Mouse (Mus musculus) bone marrow, adult 2 months (tissue): ENCODE measurements around the gene Il16. TPM values are rescaled to one million over a fixed set of nuclear protein-coding genes. Genes with fewer than 3 reads are reported as not detected.

Source experiments
- H3K27ac ChIP-seq: fragments of 200-500 bp; 2 replicates; pipeline ENCODE4 v1.5.1; 2012; ENCODE audit warnings: low read depth, mild to moderate bottlenecking, control low read depth, inconsistent platforms, low read length; ENCODE audit not compliant: control insufficient read depth, poor library complexity, insufficient read depth
- H3K4me1 ChIP-seq: fragments of 200-500 bp; 2 replicates; pipeline ENCODE4 v1.6.1; 2011; ENCODE audit warnings: low read length; ENCODE audit not compliant: control insufficient read depth, insufficient read depth
- H3K4me3 ChIP-seq: fragments of 200-500 bp; replicated peaks from 2 replicates; pipeline ENCODE3; 2011; ENCODE audit warnings: mild to moderate bottlenecking, low read depth, low read length, control low read depth; ENCODE audit not compliant: control insufficient read depth
- CTCF ChIP-seq: fragments of 200-500 bp; IDR thresholded peaks from 2 replicates; pipeline ENCODE4 v1.5.1; 2011; ENCODE audit warnings: low read length, control low read depth; ENCODE audit not compliant: control insufficient read depth, insufficient read depth
- POLR2A ChIP-seq: fragments of 200-500 bp; IDR thresholded peaks from 2 replicates; pipeline ENCODE4 v1.6.1; 2011; ENCODE audit warnings: low read depth, mild to moderate bottlenecking, control low read depth, low read length, borderline replicate concordance; ENCODE audit not compliant: control insufficient read depth
- WGBS: fragments of 180-500 bp; shearing (Covaris S2); methylation state at CpG from one replicate; pipeline ENCODE4 v1.1.7; 2018; 5-methylcytosine and 5-hydroxymethylcytosine counted together
- polyA plus RNA-seq: library from polyadenylated mRNA; stranded (reverse); fragments of >200 nt; gene quantifications from 2 replicates; pipeline ENCODE4 v1.2.4, GENCODE M21; 2011; ENCODE audit warnings: low replicate concordance; ENCODE audit not compliant: missing spikeins, insufficient read depth, insufficient read length

Gene Il16
- polyA plus RNA-seq, 1 experiment = 43.4 TPM

DNA sequence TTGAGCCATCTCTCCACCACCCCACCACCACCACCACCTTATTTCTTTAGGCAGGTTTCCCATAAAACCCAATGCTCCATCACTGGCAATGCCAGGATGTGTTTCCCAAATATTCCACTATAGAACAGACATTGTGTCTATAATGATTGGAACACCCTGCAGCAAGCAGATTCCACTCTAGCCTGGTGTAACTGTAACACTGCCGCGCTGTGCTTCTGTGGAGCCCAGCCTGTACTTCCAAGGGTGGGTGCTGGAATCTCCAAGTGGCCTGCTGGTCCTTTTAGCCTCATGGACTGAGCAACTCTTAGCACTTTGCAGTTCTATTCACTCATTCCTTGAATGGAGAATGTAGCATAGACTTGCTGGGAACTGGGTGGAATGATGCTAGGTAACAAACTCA lies 138.7 kb downstream of the Il16 start:
- Histone ChIP-seq H3K4me1 (no peaks in the 10 kb centered on the region; the same call in 1 of the 2 replicates), H3K4me3 (no peak overlapping the region), H3K27ac (no peak overlapping the region)
- no peak for TF ChIP-seq POLR2A
- no peak for TF ChIP-seq CTCF
- 98% methylated on average over 2 of the region's 2 CpGs for WGBS

DNA sequence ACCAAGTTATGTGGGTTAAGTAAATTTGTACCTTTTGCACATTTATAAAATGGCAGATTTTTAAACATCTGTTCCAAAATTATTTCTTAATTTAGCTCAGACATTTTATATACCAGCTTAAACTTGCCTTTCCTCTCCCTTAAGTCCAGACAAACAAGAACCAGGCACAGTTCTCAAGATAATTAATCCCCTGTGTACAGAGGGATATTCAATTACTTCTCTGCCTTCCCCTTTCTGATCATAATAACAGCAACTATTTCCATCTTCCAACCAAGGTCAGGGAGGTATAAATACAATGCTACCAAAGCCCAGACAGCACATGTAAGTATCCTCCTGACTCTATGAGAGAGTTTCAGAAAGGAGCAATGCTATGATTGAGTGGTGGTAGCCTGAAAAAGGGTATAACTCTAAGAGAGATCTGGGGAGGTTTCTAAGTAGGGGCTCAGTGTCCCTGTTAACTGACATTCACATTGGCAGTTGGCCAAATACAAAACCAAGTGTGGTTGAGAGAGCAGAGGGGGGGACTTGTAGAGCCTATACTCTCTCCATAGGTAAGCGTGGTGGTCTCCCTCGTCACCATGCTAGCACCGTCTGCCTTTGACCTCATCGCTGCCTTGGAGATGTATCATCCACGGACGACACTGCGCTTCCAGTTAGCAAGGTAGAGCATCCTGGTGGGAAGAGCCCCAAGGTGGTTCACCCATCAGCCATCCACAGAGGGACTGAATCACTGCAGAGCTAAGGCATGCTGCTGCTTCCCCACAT lies 141.2 kb downstream of the Il16 start:
- no peak overlapping the region for H3K4me3 ChIP-seq
- H3K27ac ChIP-seq = no peak overlapping the region
- no peak for TF ChIP-seq CTCF
- TF ChIP-seq POLR2A = no peak
- 90% methylated on average over 7 of the region's 7 CpGs for WGBS
- no peaks in the 10 kb centered on the region; the same call in 1 of the 2 replicates for H3K4me1 ChIP-seq

DNA sequence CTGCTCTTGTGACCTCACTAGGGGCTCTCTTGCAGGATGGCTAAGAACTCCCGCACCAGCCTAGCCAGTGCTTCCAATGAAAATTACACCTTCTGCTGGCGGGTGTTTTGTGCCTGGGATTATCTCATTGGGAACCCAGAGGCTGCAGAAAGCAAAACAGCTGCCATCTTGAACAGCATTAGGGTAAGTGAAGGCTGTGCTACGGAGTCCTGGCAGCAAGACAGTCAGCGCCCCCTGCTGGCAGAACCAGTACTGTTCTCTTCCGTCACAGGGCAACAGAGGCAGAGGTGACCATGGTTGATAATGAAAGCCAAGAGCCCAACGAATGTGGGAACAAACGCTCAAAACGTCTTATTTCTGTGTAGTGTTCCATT lies 145.6 kb downstream of the Il16 start:
- no peak for TF ChIP-seq POLR2A
- TF ChIP-seq CTCF = peak; percentile 84
- no peak overlapping the region for H3K4me3 ChIP-seq
- no peak overlapping the region for H3K27ac ChIP-seq
- WGBS = 39% methylated on average over 8 of the region's 8 CpGs
- H3K4me1 ChIP-seq = no peaks in the 10 kb centered on the region

DNA sequence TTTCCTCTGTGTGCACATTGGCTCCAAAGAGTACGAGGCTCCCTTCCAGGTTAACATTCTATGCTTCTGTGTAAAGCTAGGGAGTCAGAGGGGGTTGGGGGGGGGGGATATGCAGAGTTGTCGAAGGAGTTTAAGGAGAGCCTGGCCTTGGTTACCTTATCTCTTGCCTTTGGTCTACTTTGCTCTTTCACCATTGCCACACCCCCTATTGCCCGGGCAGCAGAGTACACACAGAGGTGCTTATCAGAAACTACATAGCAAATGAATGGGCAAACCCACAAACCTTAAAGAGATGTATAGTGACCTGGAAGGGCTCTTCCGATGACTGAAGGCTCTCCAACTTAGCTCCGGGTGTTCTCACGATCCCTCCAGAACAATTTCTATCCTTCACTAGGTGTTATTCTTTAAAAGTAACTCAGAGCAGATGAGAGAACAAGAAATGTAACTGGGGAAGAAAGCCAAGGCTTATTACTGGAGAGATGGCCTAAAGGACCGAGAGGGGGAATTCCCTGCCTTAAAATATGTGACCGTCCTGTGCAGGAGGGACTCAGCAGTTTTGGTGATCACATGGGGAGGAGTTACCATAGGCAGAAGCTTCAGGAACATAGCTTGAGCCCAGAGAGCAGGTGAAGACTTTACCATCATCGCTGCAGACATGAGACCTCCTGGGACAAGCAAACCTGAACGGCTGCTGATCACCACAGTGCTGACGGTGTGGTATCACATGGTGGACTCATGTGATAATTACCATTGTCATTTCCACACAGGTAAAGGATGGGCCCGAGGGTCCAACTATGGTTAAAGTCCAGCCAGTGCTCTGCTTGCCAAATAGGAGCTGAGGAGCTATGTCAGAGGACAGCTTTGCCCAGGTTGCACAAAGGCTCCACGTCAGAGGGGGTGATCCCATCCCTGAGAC lies 146.3 kb downstream of the Il16 start:
- no peaks in the 10 kb centered on the region for H3K4me1 ChIP-seq
- no peak overlapping the region for H3K4me3 ChIP-seq
- no peak for TF ChIP-seq POLR2A
- no peak for TF ChIP-seq CTCF
- WGBS = 71% methylated on average over 13 of the region's 13 CpGs
- H3K27ac ChIP-seq = no peak overlapping the region

DNA sequence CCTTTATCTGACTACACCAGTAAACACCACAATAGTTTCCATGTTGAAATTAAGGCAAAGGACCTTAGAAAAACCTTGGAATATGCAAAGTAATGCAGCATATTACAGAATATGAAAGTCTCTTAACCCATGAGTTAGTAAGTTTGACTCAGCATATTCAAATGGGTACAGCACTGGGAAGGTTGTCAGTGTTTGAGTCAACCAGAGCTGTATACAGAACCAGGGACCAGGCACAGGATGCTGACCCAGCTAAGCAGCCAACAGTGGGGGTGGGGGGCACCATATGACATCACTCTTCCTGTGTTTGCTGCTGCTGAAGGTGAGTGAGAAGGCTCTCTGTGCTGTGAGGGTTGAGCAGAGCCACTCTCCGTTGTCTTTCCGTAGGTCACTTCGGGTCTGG lies 148.5 kb downstream of the Il16 start:
- Histone ChIP-seq H3K4me3 (no peak overlapping the region), H3K4me1 (no peaks in the 10 kb centered on the region), H3K27ac (no peak overlapping the region)
- WGBS = 80% methylated on average over 3 of the region's 3 CpGs
- TF ChIP-seq CTCF = no peak

DNA sequence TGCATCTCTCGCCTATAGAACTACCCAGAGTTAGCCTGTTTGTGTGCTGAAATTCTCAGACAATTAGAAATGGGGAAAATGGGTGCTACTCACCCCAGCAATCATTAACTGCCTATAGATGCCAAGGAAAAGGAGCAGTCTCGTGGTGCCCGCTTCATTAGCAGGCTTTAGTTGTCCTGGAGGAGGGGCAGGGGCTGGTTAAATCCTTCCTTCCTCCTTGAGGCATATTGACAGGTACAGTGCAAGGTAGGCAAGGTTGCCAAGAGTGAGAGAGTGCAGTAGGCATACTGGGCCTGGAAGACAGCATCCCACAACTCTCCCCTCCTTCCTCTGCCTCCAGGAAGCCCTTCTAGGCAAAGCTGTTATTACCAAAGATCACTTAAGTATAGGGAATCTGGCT lies 151.5 kb downstream of the Il16 start:
- H3K4me3 ChIP-seq = no peak overlapping the region
- no peak overlapping the region for H3K27ac ChIP-seq
- TF ChIP-seq CTCF = no peak
- no peak for TF ChIP-seq POLR2A
- H3K4me1 ChIP-seq = no peaks in the 10 kb centered on the region
- WGBS = 57% methylated on average over 3 of the region's 3 CpGs

Other genes with a start within 250 kb of the Il16 start
- gene Tmc3, start 160.8 kb downstream of the Il16 start, polyA plus RNA-seq = 0.65 and 0.86 TPM in 2 replicates
- 6.4 and 9.0 TPM in 2 replicates for gene Stard5, start 113.8 kb downstream of the Il16 start, polyA plus RNA-seq
- not detected in 2 replicates for gene Cfap161, start 49.2 kb upstream of the Il16 start, polyA plus RNA-seq
- 10.5 and 11.5 TPM in 2 replicates for gene Tlnrd1, start 138.6 kb upstream of the Il16 start, polyA plus RNA-seq
- gene Mesd, start 138.7 kb upstream of the Il16 start, polyA plus RNA-seq = 17.4 and 32.0 TPM in 2 replicates